Mouse (Mus musculus): ENCODE measurements around the gene 0610040J01Rik. TPM values are rescaled to one million over a fixed set of nuclear protein-coding genes. Genes with fewer than 3 reads are reported as not detected.

0610040J01Rik gene
- polyA plus RNA-seq, 1 experiment, result 1.4 TPM

DNA sequence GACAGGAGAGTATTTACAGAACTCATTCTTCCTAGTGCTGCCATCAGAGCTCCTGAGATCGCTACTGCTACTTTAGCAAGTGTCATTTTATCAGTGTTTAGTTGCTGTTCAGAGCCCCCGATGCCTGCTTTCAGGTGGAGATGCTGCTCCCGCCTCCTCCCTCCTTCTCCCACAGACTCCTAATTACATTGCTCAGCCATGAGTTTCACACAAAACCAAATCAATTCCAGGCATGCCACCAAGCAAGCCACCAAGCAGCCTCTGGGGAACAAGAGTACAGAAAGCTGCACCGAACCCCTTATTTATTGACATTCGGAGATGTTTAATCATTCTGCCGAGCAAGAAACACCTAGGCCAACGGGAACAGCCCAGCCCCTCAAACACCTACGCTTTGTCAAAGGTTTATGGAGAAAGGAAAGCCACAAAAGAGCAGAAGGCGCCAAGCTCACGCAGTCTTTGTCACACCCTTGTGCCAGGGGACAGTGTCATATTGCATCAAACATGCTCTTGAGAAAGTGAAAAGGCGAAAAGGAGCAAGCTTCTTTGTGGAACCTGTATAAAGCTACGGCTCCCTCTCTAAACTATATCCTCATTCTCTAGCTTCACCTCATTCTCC lies 27.7 kb downstream of the 0610040J01Rik start:
- no peak for TF ChIP-seq POLR2A (IDR thresholded peaks at IDR 0.05; ENCODE audit: low read depth, low read length)
- no peak for TF ChIP-seq CTCF (IDR thresholded peaks at IDR 0.05; ENCODE audit: extremely low read depth, insufficient read depth, insufficient read length, insufficient replicate concordance)
- no peak for DNase-seq (ENCODE audit: low read depth in 1 of 2, low spot score in 2 of 2)
- peaks cover 3% of the 10 kb centered on the region; the same call in 1 of the 2 replicates for H3K4me1 ChIP-seq (ENCODE audit: control insufficient read depth, insufficient read depth, insufficient read length)
- H3K36me3 ChIP-seq (ENCODE audit: control insufficient read depth, insufficient read depth, low read length), result no peaks in the 10 kb centered on the region
- no peaks in the 10 kb centered on the region for H3K27me3 ChIP-seq (ENCODE audit: control insufficient read depth, insufficient read depth, low read length)
- H3K27ac ChIP-seq (ENCODE audit: insufficient read depth, low read length), result no peak overlapping the region
- no peak overlapping the region for H3K4me3 ChIP-seq (ENCODE audit: extremely low read depth, insufficient read depth, insufficient read length)
- WGBS, result 90% methylated on average over 12 of the region's 12 CpGs

GRCm38 (mm10) chr5:63847080-63847479 lies 34.9 kb downstream of the 0610040J01Rik start:
- Histone ChIP-seq H3K4me1 (ENCODE audit: control insufficient read depth, insufficient read depth, insufficient read length) (no peaks in the 10 kb centered on the region), H3K36me3 (ENCODE audit: control insufficient read depth, insufficient read depth, low read length) (no peaks in the 10 kb centered on the region), H3K27ac (ENCODE audit: insufficient read depth, low read length) (no peak overlapping the region), H3K4me3 (ENCODE audit: extremely low read depth, insufficient read depth, insufficient read length) (no peak overlapping the region), H3K27me3 (ENCODE audit: control insufficient read depth, insufficient read depth, low read length) (no peaks in the 10 kb centered on the region)
- no peak for TF ChIP-seq CTCF (IDR thresholded peaks at IDR 0.05; ENCODE audit: extremely low read depth, insufficient read depth, insufficient read length, insufficient replicate concordance)
- TF ChIP-seq POLR2A (IDR thresholded peaks at IDR 0.05; ENCODE audit: low read depth, low read length), result no peak
- no peak for DNase-seq (ENCODE audit: low read depth in 1 of 2, low spot score in 2 of 2)
- 92% methylated on average over 8 of the region's 8 CpGs for WGBS

DNA sequence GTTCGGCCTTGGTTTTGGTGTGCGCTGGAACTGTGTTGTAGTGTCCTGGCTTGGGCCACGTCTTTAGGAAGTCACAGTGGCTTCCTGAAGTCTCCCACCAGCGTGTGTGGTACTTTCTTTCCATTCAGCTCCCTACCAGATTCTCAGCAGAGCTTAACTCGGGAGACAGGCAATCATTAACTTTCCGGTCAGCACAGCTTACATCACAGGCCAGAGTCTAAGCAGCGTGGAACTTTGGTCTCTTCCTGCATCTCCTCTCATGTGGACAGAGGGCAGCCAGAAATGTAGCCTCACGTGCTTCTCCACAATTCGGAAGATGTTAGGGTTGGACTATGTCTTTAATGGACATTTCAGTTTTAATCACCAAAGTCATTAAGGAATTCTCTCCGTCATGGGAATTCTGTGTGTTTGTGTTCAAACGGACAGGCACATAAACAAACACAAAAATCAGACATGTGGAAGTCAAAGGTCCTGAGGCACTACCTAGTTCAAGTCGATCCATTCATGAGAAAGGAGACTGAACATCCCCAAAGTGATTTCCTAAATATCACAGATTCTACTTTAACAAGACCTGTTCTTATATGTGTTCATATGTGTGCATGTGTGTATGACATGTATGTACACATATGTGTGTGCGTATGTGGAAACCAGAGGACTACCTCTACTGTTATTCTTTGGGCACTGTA lies 35.5 kb downstream of the 0610040J01Rik start:
- no peak overlapping the region for H3K4me3 ChIP-seq (ENCODE audit: extremely low read depth, insufficient read depth, insufficient read length)
- 92% methylated on average over 13 of the region's 13 CpGs for whole genome bisulfite sequencing
- TF ChIP-seq CTCF (IDR thresholded peaks at IDR 0.05; ENCODE audit: extremely low read depth, insufficient read depth, insufficient read length, insufficient replicate concordance) (no peak), POLR2A (IDR thresholded peaks at IDR 0.05; ENCODE audit: low read depth, low read length) (no peak)
- H3K27ac ChIP-seq (ENCODE audit: insufficient read depth, low read length), result no peak overlapping the region
- no peaks in the 10 kb centered on the region for H3K4me1 ChIP-seq (ENCODE audit: control insufficient read depth, insufficient read depth, insufficient read length)
- no peak for DNase-seq (ENCODE audit: low read depth in 1 of 2, low spot score in 2 of 2)
- H3K27me3 ChIP-seq (ENCODE audit: control insufficient read depth, insufficient read depth, low read length), result no peaks in the 10 kb centered on the region
- H3K36me3 ChIP-seq (ENCODE audit: control insufficient read depth, insufficient read depth, low read length), result no peaks in the 10 kb centered on the region

- Histone ChIP-seq H3K36me3 (ENCODE audit: control insufficient read depth, insufficient read depth, low read length) (no peaks in the 10 kb centered on the region), H3K4me3 (ENCODE audit: extremely low read depth, insufficient read depth, insufficient read length) (no peak overlapping the region), H3K27me3 (ENCODE audit: control insufficient read depth, insufficient read depth, low read length) (no peaks in the 10 kb centered on the region), H3K4me1 (ENCODE audit: control insufficient read depth, insufficient read depth, insufficient read length) (peaks cover 5% of the 10 kb centered on the region), H3K27ac (ENCODE audit: insufficient read depth, low read length) (no peak overlapping the region)
- DNase-seq (ENCODE audit: low read depth in 1 of 2, low spot score in 2 of 2), result peak in 1 of 2 experiments; percentile 15
- 29% methylated on average over 8 of the region's 8 CpGs for WGBS
- TF ChIP-seq CTCF (IDR thresholded peaks at IDR 0.05; ENCODE audit: extremely low read depth, insufficient read depth, insufficient read length, insufficient replicate concordance) (no peak), POLR2A (IDR thresholded peaks at IDR 0.05; ENCODE audit: low read depth, low read length) (no peak)
These were observed 46.7 kb downstream of the 0610040J01Rik start for GRCm38 (mm10) chr5:63858901-63859300.

GRCm38 (mm10) chr5:63867421-63867820 lies 55.3 kb downstream of the 0610040J01Rik start:
- Histone ChIP-seq H3K4me1 (ENCODE audit: control insufficient read depth, insufficient read depth, insufficient read length) (no peaks in the 10 kb centered on the region), H3K4me3 (ENCODE audit: extremely low read depth, insufficient read depth, insufficient read length) (no peak overlapping the region), H3K36me3 (ENCODE audit: control insufficient read depth, insufficient read depth, low read length) (no peaks in the 10 kb centered on the region), H3K27ac (ENCODE audit: insufficient read depth, low read length) (no peak overlapping the region), H3K27me3 (ENCODE audit: control insufficient read depth, insufficient read depth, low read length) (no peaks in the 10 kb centered on the region)
- WGBS, result 48% methylated on average over 3 of the region's 3 CpGs
- TF ChIP-seq CTCF (IDR thresholded peaks at IDR 0.05; ENCODE audit: extremely low read depth, insufficient read depth, insufficient read length, insufficient replicate concordance), result no peak
- no peak for TF ChIP-seq POLR2A (IDR thresholded peaks at IDR 0.05; ENCODE audit: low read depth, low read length)
- no peak for DNase-seq (ENCODE audit: low read depth in 1 of 2, low spot score in 2 of 2)

DNA sequence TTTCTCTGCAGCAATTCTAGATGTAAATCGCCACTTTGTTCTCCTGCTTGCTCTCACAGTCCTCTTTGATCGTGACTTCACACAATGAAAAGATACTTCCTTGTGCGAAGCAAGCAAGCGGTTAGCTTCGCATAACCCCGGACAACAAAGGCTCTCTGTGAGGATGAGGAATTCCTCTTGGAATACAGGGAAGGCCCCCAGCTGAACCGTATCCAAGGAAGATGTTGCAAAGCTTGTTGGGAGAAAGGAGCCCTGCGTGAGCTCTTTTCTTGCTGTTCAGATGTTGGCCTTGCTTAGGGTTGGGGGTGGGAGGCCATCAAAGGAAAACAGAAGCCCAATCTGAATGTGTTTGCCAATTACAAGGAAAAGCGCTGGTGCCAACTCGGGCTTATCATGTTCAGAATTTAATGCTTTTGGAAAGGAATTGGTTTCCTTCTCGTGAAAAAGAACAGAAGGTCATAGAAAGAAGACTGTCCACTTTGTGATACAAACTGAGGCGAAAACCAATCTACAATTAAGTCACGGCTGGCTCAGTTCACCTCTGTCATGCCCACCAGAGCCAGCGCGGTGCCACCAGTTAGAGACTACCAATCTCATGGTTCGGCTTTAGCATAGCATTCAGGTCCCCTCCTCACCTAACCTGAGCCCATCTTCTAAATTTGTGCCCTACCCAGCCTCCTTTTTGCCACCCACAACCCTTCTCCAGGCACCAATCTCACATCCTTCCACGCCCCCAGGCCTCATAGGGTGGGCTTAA lies 60.2 kb downstream of the 0610040J01Rik start:
- no peaks in the 10 kb centered on the region for H3K36me3 ChIP-seq (ENCODE audit: control insufficient read depth, insufficient read depth, low read length)
- H3K4me3 ChIP-seq (ENCODE audit: extremely low read depth, insufficient read depth, insufficient read length), result no peak overlapping the region
- no peak for DNase-seq (ENCODE audit: low read depth in 1 of 2, low spot score in 2 of 2)
- WGBS, result 88% methylated on average over 17 of the region's 17 CpGs
- H3K4me1 ChIP-seq (ENCODE audit: control insufficient read depth, insufficient read depth, insufficient read length), result no peaks in the 10 kb centered on the region
- H3K27me3 ChIP-seq (ENCODE audit: control insufficient read depth, insufficient read depth, low read length), result no peaks in the 10 kb centered on the region
- no peak overlapping the region for H3K27ac ChIP-seq (ENCODE audit: insufficient read depth, low read length)
- TF ChIP-seq POLR2A (IDR thresholded peaks at IDR 0.05; ENCODE audit: low read depth, low read length) (no peak), CTCF (IDR thresholded peaks at IDR 0.05; ENCODE audit: extremely low read depth, insufficient read depth, insufficient read length, insufficient replicate concordance) (no peak)

Data from spleen, adult 2 months (tissue).